Mouse (Mus musculus) megakaryocyte, embryonic 14.5 days (primary cell): ENCODE results near the gene Cgnl1.

Experiments used
- FLI1 ChIP-seq: IDR thresholded peaks from 2 replicates; pipeline ENCODE4 v1.6.1; 2012; ENCODE audit warnings: low read length, inconsistent platforms, mixed read lengths
- GATA1 ChIP-seq: IDR thresholded peaks from 3 replicates; pipeline ENCODE4 v1.6.1; 2012; ENCODE audit warnings: mixed read lengths, low read length, inconsistent platforms, borderline replicate concordance

DNA sequence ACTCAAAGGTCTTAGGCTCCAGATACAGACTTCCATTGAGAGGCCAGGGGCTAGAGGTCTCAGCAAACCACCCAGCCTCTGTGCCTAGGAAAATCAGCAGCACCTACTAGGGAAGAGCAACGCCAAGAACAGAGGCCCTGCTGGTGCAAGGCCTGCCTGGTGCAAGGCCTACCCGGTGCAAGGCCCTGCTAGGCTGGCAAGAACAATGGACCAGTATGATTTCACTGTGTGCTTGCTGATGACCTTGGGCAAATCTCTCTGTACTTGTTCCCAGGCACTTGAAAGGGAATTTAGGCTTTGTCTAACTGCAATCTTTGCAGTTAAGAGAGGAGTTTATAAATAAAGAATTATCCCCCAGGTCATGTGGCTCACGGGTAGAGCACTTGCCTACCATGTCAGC lies 148.8 kb downstream of the Cgnl1 start:
- TF ChIP-seq GATA1 (no peak), FLI1 (no peak)
